Mouse (Mus musculus): ENCODE results near the gene Zc3h4. TPM values are rescaled to one million over a fixed set of nuclear protein-coding genes. Genes with fewer than 3 reads are reported as not detected.

Zc3h4 gene
- total and polyA plus RNA-seq, 3 experiments = 17.8 to 32.4 (median 27.7) TPM

- no peak for DNase-seq
- Histone ChIP-seq H3K9ac (ENCODE audit: low read depth, low read length) (no peak overlapping the region), H3K79me2 (replicated peaks; ENCODE audit: control insufficient read depth, insufficient read depth, low read length) (peaks cover 1% of the 10 kb centered on the region; the same call in 1 of the 2 replicates), H3K4me3 (no peak overlapping the region), H3K27me3 (ENCODE audit: control insufficient read depth, insufficient read depth, low read length) (no peaks in the 10 kb centered on the region), H3K27ac (no peak overlapping the region), H3K4me1 (ENCODE audit: control insufficient read depth, insufficient read depth, low read length) (no peaks in the 10 kb centered on the region), H3K36me3 (ENCODE audit: control insufficient read depth, insufficient read depth, low read length) (no peaks in the 10 kb centered on the region)
- TF ChIP-seq POLR2A (IDR thresholded peaks at IDR 0.05; ENCODE audit: insufficient read depth, low read depth, low read length) = no peak
- no peak for TF ChIP-seq CTCF (IDR thresholded peaks at IDR 0.05)
- TF ChIP-seq EP300 (IDR thresholded peaks at IDR 0.05; ENCODE audit: insufficient read depth, low read depth, low read length) = no peak
- 54% methylated on average over 3 of the region's 3 CpGs for WGBS
- intact Hi-C loops (cut with DNase I) = no loop called here
Observed at GRCm38 (mm10) chr7:16433352-16433971, 32.8 kb downstream of the Zc3h4 start.

GRCm38 (mm10) chr7:16435088-16435487 lies 34.4 kb downstream of the Zc3h4 start:
- intact Hi-C loops (cut with DNase I) = no loop called here
- Histone ChIP-seq H3K36me3 (ENCODE audit: control insufficient read depth, insufficient read depth, low read length) (no peaks in the 10 kb centered on the region), H3K9ac (ENCODE audit: low read depth, low read length) (no peak overlapping the region), H3K79me2 (replicated peaks; ENCODE audit: control insufficient read depth, insufficient read depth, low read length) (no peaks in the 10 kb centered on the region), H3K4me1 (ENCODE audit: control insufficient read depth, insufficient read depth, low read length) (no peaks in the 10 kb centered on the region), H3K27me3 (ENCODE audit: control insufficient read depth, insufficient read depth, low read length) (no peaks in the 10 kb centered on the region), H3K27ac (no peak overlapping the region), H3K4me3 (no peak overlapping the region)
- WGBS = 88% methylated on average over 9 of the region's 9 CpGs
- TF ChIP-seq POLR2A (IDR thresholded peaks at IDR 0.05; ENCODE audit: insufficient read depth, low read depth, low read length) (no peak), EP300 (IDR thresholded peaks at IDR 0.05; ENCODE audit: insufficient read depth, low read depth, low read length) (no peak), CTCF (IDR thresholded peaks at IDR 0.05) (no peak)
- DNase-seq = no peak

DNA sequence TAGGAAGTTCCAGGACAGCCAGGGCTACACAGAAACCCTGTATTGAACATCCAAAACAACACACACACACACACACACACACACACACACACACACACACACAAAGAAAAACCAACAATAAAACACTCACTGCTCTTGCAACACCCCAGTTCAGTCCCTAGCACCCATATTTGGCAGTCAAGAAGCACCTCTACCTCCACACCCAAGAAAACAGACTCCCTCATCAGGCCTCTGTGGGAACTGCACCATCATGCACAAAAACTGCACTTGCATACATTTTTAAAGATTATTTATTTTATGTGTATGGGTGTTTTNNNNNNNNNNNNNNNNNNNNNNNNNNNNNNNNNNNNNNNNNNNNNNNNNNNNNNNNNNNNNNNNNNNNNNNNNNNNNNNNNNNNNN lies 40.5 kb downstream of the Zc3h4 start:
- DNase-seq = no peak
- H3K9ac ChIP-seq (ENCODE audit: low read depth, low read length) = no peak overlapping the region
- H3K4me1 ChIP-seq (ENCODE audit: control insufficient read depth, insufficient read depth, low read length) = peaks cover 5% of the 10 kb centered on the region
- H3K79me2 ChIP-seq (replicated peaks; ENCODE audit: control insufficient read depth, insufficient read depth, low read length) = no peaks in the 10 kb centered on the region
- H3K36me3 ChIP-seq (ENCODE audit: control insufficient read depth, insufficient read depth, low read length) = no peaks in the 10 kb centered on the region
- no peak for TF ChIP-seq EP300 (IDR thresholded peaks at IDR 0.05; ENCODE audit: insufficient read depth, low read depth, low read length)
- peak; percentile 44 for TF ChIP-seq CTCF (IDR thresholded peaks at IDR 0.05)
- no peak overlapping the region for H3K27ac ChIP-seq
- no peak overlapping the region for H3K4me3 ChIP-seq
- no peaks in the 10 kb centered on the region for H3K27me3 ChIP-seq (ENCODE audit: control insufficient read depth, insufficient read depth, low read length)
- intact Hi-C loops (cut with DNase I) = no loop called here

- no peak for TF ChIP-seq EP300 (IDR thresholded peaks at IDR 0.05; ENCODE audit: insufficient read depth, low read depth, low read length)
- TF ChIP-seq CTCF (IDR thresholded peaks at IDR 0.05) = no peak
- no peak for TF ChIP-seq POLR2A (IDR thresholded peaks at IDR 0.05; ENCODE audit: insufficient read depth, low read depth, low read length)
- peaks cover 2% of the 10 kb centered on the region for H3K4me1 ChIP-seq (ENCODE audit: control insufficient read depth, insufficient read depth, low read length)
- H3K79me2 ChIP-seq (replicated peaks; ENCODE audit: control insufficient read depth, insufficient read depth, low read length) = no peaks in the 10 kb centered on the region
- no peak for DNase-seq
- no peaks in the 10 kb centered on the region for H3K36me3 ChIP-seq (ENCODE audit: control insufficient read depth, insufficient read depth, low read length)
- WGBS = 60% methylated on average over 6 of the region's 6 CpGs
- no peaks in the 10 kb centered on the region for H3K27me3 ChIP-seq (ENCODE audit: control insufficient read depth, insufficient read depth, low read length)
- H3K4me3 ChIP-seq = no peak overlapping the region
- H3K27ac ChIP-seq = peak overlapping the region; percentile 39; the same call in 1 of the 2 replicates
- intact Hi-C loops (cut with DNase I) = loop anchor here (2.0 to 10.0 kb wide), 2 partner anchors 53 to 137 kb away; no protein-coding TSS in a partner anchor
- no peak overlapping the region for H3K9ac ChIP-seq (ENCODE audit: low read depth, low read length)
Observed at GRCm38 (mm10) chr7:16451656-16452055, 50.9 kb downstream of the Zc3h4 start.

GRCm38 (mm10) chr7:16452587-16453073 lies 51.9 kb downstream of the Zc3h4 start, which contains the start of gene Tmem160:
Gene Tmem160 (plus strand): TSS chr7:16452779.
- Histone ChIP-seq H3K4me3 (peak within 1 kb of the TSS; percentile 70), H3K79me2 (replicated peaks; ENCODE audit: control insufficient read depth, insufficient read depth, low read length) (no peaks in the 10 kb centered on the region), H3K27me3 (ENCODE audit: control insufficient read depth, insufficient read depth, low read length) (no peaks in the 10 kb centered on the region), H3K36me3 (ENCODE audit: control insufficient read depth, insufficient read depth, low read length) (no peaks in the 10 kb centered on the region), H3K9ac (ENCODE audit: low read depth, low read length) (peak within 1 kb of the TSS; percentile 79), H3K27ac (peak within 1 kb of the TSS; percentile 74), H3K4me1 (ENCODE audit: control insufficient read depth, insufficient read depth, low read length) (peaks cover 2% of the 10 kb centered on the region)
- peak; percentile 89 to 94 for DNase-seq
- no peak for TF ChIP-seq POLR2A (IDR thresholded peaks at IDR 0.05; ENCODE audit: insufficient read depth, low read depth, low read length)
- TF ChIP-seq CTCF (IDR thresholded peaks at IDR 0.05) = no peak
- no peak for TF ChIP-seq EP300 (IDR thresholded peaks at IDR 0.05; ENCODE audit: insufficient read depth, low read depth, low read length)
- intact Hi-C loops (cut with DNase I) = loop anchor here (2.0 to 10.0 kb wide), 2 partner anchors 54 to 138 kb away; no protein-coding TSS in a partner anchor
- 2% methylated on average over 29 of the region's 30 CpGs for WGBS

GRCm38 (mm10) chr7:16453118-16453711 lies 52.5 kb downstream of the Zc3h4 start:
- no peak for TF ChIP-seq EP300 (IDR thresholded peaks at IDR 0.05; ENCODE audit: insufficient read depth, low read depth, low read length)
- Histone ChIP-seq H3K79me2 (replicated peaks; ENCODE audit: control insufficient read depth, insufficient read depth, low read length) (no peaks in the 10 kb centered on the region), H3K4me1 (ENCODE audit: control insufficient read depth, insufficient read depth, low read length) (peaks cover 2% of the 10 kb centered on the region), H3K27me3 (ENCODE audit: control insufficient read depth, insufficient read depth, low read length) (no peaks in the 10 kb centered on the region), H3K9ac (ENCODE audit: low read depth, low read length) (peak overlapping the region; percentile 79), H3K4me3 (peak overlapping the region; percentile 70), H3K27ac (peak overlapping the region; percentile 74), H3K36me3 (ENCODE audit: control insufficient read depth, insufficient read depth, low read length) (no peaks in the 10 kb centered on the region)
- intact Hi-C loops (cut with DNase I) = loop anchor here (2.0 to 10.0 kb wide), 2 partner anchors 54 to 138 kb away; no protein-coding TSS in a partner anchor
- DNase-seq = peak in 1 of 2 experiments; percentile 56
- WGBS = under 1% methylated on average over 23 of the region's 23 CpGs
